Mouse (Mus musculus): ENCODE data around the gene Tmem178b. TPM values are rescaled to one million over a fixed set of nuclear protein-coding genes. Genes with fewer than 3 reads are reported as not detected.

Tmem178b gene
- polyA plus RNA-seq, 1 experiment from 2014 or later, result 0.05 TPM

DNA sequence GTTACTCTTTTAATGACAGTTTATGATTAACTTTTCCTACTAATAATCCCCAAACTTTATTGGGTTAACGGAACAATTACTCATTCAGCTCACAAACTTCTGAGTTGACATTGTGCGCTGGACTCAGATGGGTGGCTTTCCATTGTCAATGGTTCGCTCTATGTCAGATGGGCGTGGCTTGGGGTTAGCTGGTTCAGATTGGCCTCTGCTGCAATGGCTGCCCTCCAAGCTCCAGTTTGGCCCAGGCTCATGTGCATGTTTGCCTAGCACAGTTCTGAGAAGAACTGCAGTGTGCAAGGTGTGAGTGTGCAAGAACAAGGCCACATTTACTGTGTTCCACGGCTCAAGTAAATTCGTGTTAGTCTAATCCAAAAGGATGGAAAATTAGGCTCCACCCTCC is 255.6 kb downstream of the Tmem178b start:
- ATAC-seq (ENCODE audit: insufficient number of reproducible peaks, low FRiP score), result no peak
- Histone ChIP-seq H3K4me2 (no peak overlapping the region), H3K4me3 (no peak overlapping the region), H3K9ac (no peak overlapping the region), H3K27ac (ENCODE audit: poor library complexity, severe bottlenecking) (no peak overlapping the region), H3K9me3 (replicated peaks) (no peaks in the 10 kb centered on the region), H3K27me3 (replicated peaks) (no peaks in the 10 kb centered on the region), H3K36me3 (no peaks in the 10 kb centered on the region), H3K4me1 (replicated peaks) (no peaks in the 10 kb centered on the region)
- WGBS, result 77% methylated on average over 6 of the region's 6 CpGs

DNA sequence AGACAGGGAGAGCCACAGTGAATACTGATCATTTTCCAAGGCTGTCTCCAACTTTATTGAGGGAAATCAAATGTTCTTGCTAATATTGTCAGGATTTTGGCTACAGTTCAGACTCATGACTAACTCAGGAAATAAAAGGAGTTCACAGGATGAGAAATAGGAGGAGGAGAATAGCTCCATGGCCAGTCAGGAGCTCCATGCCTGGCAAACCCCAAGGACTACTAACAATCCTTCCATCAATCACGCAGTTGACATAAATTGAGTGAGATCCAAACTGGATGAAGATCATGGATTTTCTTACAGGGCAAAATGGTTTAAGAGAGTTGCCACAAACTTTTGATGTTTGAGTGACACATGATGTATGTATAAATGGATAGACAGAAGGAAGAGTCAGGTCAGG is 258.9 kb downstream of the Tmem178b start:
- no peak for ATAC-seq (ENCODE audit: insufficient number of reproducible peaks, low FRiP score)

DNA sequence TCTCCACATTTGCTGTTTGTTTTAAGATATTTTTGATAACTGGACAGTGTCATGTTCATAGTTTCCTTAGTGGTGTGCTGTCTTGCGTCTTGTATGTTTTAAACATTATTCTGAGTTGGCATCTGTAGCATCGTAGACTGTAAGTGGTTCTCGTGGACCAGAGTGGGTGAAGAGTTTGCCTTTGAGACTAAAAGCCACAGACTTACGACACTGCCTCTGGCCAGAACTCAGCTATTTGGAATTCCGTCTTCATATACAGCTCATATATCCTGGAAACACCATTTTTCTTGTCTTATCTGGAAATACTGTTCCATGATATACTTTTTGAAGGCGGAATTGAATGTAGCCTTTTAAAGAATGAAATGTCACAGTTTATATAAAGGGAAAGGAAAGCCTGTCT is 260.4 kb downstream of the Tmem178b start:
- H3K9me3 ChIP-seq (replicated peaks), result no peaks in the 10 kb centered on the region
- 63% methylated on average over 6 of the region's 6 CpGs for WGBS
- H3K27ac ChIP-seq (ENCODE audit: poor library complexity, severe bottlenecking), result no peak overlapping the region
- no peaks in the 10 kb centered on the region for H3K36me3 ChIP-seq
- no peaks in the 10 kb centered on the region for H3K27me3 ChIP-seq (replicated peaks)
- no peak for ATAC-seq (ENCODE audit: insufficient number of reproducible peaks, low FRiP score)
- H3K4me1 ChIP-seq (replicated peaks), result no peaks in the 10 kb centered on the region
- no peak overlapping the region for H3K4me3 ChIP-seq
- H3K4me2 ChIP-seq, result no peak overlapping the region
- H3K9ac ChIP-seq, result no peak overlapping the region

More for the DNA sequence above, 258.9 kb downstream of the Tmem178b start:
- H3K4me3 ChIP-seq, result no peak overlapping the region
- H3K4me2 ChIP-seq, result no peak overlapping the region
- H3K9me3 ChIP-seq (replicated peaks), result no peaks in the 10 kb centered on the region
- H3K36me3 ChIP-seq, result no peaks in the 10 kb centered on the region
- no peaks in the 10 kb centered on the region for H3K4me1 ChIP-seq (replicated peaks)
- H3K27me3 ChIP-seq (replicated peaks), result no peaks in the 10 kb centered on the region
- H3K9ac ChIP-seq, result no peak overlapping the region
- WGBS, result 86% methylated on average over 1 of the region's 1 CpGs
- no peak overlapping the region for H3K27ac ChIP-seq (ENCODE audit: poor library complexity, severe bottlenecking)

DNA sequence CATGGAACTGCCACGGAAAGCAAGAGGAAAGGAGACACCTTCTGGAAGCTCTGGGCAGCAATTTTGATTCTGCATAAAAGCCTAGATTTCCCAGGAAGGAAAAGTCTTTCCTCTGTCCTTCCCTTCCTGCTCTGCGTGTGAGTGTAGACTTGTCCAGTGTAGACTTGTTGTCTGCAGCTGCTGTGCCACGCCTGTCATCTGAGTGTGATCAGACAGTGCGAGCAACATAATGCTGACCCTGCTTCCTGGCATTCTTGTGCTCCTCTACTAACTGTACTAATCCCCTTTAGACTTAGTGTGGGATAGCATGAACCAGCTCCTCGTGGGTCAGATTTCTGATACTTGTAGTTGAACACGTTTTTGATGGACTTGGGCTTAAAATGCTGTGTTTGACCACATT is 262.6 kb downstream of the Tmem178b start:
- no peaks in the 10 kb centered on the region for H3K36me3 ChIP-seq
- no peaks in the 10 kb centered on the region for H3K9me3 ChIP-seq (replicated peaks)
- no peak overlapping the region for H3K4me3 ChIP-seq
- H3K4me1 ChIP-seq (replicated peaks), result no peaks in the 10 kb centered on the region
- no peak overlapping the region for H3K9ac ChIP-seq
- no peak overlapping the region for H3K27ac ChIP-seq (ENCODE audit: poor library complexity, severe bottlenecking)
- H3K4me2 ChIP-seq, result no peak overlapping the region
- 60% methylated on average over 6 of the region's 6 CpGs for WGBS
- H3K27me3 ChIP-seq (replicated peaks), result no peaks in the 10 kb centered on the region
- no peak for ATAC-seq (ENCODE audit: insufficient number of reproducible peaks, low FRiP score)

DNA sequence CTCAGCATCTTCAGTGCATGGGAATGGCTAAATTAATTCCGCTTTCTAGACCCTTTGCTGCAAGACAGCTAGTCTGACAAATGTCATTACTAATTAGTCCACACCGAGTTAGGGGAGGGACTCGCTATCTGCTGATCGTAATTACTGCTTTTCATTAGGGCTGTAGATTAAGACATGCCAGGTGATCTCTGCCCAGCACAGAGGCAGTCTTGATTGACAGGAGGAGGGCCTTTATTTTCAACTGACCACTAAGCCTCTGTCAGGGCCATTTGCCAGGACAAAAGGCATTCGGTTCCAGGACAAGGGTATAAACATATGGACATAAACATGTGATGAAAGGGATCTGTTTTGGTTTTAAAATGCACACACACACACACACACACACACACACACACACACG is 264.3 kb downstream of the Tmem178b start:
- Histone ChIP-seq H3K4me1 (replicated peaks) (no peaks in the 10 kb centered on the region), H3K4me2 (no peak overlapping the region), H3K36me3 (no peaks in the 10 kb centered on the region), H3K9me3 (replicated peaks) (no peaks in the 10 kb centered on the region), H3K4me3 (no peak overlapping the region), H3K9ac (no peak overlapping the region), H3K27me3 (replicated peaks) (no peaks in the 10 kb centered on the region), H3K27ac (ENCODE audit: poor library complexity, severe bottlenecking) (no peak overlapping the region)
- WGBS, result 62% methylated on average over 6 of the region's 6 CpGs
- ATAC-seq (ENCODE audit: insufficient number of reproducible peaks, low FRiP score), result no peak

DNA sequence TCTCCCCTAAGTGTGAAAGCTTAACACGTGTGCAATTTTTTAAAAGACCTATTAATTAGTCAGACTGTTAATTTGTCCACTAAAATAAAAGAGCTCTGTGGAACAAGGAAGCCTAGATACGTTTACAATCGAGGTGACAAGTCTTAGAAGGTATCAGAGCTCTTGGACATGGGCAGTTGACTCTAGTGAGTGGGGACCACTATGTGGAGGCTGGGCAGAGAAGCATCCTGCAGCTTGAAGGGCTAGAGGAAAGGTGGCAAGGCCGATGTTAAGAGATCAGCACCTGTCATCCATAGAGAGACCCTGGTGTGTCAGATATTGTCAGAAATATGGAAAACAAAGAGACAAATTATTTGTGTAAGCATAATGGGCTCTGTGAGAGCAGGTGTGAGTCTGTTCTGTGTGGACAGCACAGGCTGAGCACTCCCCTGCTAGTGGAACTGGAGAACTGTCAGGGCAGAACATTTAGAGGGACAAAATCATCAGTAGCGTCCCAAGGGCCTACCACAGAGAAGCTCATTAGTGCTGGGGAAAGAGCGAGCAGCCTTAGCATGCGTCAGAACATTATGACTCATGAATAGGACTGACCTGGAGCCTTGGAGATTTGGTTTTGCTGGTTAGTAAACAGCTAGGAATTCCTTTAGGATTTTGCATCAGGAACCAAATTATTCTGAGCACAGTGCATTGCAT is 264.9 kb downstream of the Tmem178b start:
- Histone ChIP-seq H3K27ac (ENCODE audit: poor library complexity, severe bottlenecking) (no peak overlapping the region), H3K9me3 (replicated peaks) (no peaks in the 10 kb centered on the region), H3K27me3 (replicated peaks) (no peaks in the 10 kb centered on the region), H3K36me3 (no peaks in the 10 kb centered on the region), H3K4me3 (no peak overlapping the region), H3K4me1 (replicated peaks) (no peaks in the 10 kb centered on the region), H3K4me2 (no peak overlapping the region), H3K9ac (no peak overlapping the region)
- WGBS, result 81% methylated on average over 7 of the region's 7 CpGs
- no peak for ATAC-seq (ENCODE audit: insufficient number of reproducible peaks, low FRiP score)

DNA sequence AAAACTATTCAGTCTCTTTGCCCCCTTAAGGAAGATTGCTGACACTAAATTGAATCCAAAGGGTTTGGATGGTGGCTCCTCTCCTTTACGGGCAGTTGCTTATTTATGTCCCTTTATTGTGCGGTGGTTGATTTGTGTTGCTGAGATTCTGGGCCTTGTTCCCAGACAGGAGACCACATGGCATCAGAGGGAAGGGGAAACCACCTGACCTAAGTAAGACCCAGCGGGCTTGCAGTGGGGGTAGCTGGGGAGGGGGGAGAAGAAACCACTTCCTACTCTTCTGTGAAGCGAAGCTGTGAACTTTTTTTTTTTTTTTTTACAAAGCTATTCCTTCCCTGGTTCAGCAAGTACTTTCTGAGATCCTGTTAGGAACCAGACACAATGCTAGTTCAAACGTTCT is 269.5 kb downstream of the Tmem178b start:
- Histone ChIP-seq H3K9ac (no peak overlapping the region), H3K4me3 (no peak overlapping the region), H3K27me3 (replicated peaks) (no peaks in the 10 kb centered on the region), H3K4me2 (no peak overlapping the region), H3K4me1 (replicated peaks) (no peaks in the 10 kb centered on the region), H3K36me3 (no peaks in the 10 kb centered on the region), H3K27ac (ENCODE audit: poor library complexity, severe bottlenecking) (no peak overlapping the region), H3K9me3 (replicated peaks) (no peaks in the 10 kb centered on the region)
- ATAC-seq (ENCODE audit: insufficient number of reproducible peaks, low FRiP score), result no peak
- 42% methylated on average over 5 of the region's 5 CpGs for WGBS

DNA sequence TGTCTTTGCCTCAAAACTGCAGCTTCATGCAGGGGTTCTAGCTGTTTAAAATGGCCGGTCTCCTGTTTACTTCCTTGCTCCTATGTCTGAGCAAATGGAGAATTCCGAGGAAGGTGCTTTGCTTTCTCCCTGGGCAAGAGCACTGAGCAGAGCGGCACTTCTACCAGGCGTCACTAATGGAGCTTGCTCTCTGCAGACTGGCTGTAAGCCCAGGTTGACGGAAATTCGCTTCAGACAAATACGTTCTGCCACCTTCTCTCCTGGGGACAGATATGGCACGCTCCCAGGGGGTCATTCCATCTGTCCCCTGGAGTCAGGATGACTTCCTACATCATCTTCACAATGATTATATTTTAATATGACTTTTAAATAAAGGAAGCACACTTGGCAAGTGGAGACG is 271.3 kb downstream of the Tmem178b start:
- Histone ChIP-seq H3K4me3 (no peak overlapping the region), H3K27ac (ENCODE audit: poor library complexity, severe bottlenecking) (no peak overlapping the region), H3K36me3 (no peaks in the 10 kb centered on the region), H3K4me2 (no peak overlapping the region), H3K27me3 (replicated peaks) (no peaks in the 10 kb centered on the region), H3K9me3 (replicated peaks) (no peaks in the 10 kb centered on the region), H3K4me1 (replicated peaks) (no peaks in the 10 kb centered on the region), H3K9ac (no peak overlapping the region)
- no peak for ATAC-seq (ENCODE audit: insufficient number of reproducible peaks, low FRiP score)
- 61% methylated on average over 9 of the region's 9 CpGs for WGBS

DNA sequence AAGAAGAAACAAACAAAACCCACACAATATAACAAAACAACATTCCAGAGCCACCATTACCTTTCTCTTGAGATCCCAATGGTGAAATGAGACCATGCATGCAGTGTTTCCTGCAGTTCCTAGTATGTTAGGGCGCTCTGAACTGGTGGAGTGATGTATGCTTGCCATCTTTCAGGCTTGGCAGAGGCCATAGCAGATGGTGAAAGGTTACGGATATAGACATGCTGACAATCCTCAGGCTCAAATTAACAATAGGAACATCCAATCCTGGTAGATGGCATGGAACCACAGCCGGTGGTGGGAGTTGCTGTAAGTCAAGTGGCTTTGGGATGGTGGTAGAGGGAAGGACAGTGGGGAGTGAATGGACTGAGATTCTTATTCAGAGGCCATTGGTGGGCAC is 272.5 kb downstream of the Tmem178b start:
- no peak overlapping the region for H3K9ac ChIP-seq

DNA sequence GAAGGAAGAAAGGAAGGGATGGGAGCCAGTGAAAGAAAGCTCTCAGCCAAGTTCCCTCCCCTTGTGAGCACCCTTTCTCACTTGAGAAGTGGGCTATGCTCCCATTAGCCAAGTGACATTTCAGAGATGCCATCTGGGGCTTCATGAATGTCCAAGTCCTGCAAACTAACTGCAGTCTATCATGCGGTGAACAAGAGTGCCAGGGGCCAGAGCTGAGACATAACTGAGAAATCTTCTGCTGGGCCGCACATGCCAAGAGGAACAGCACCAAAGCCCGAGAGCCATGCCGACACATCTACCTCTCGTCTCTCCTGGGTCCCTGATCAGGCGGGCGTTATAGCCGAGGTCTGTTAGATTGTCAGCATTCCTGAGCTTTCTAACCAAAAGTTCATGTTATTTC is 279.2 kb downstream of the Tmem178b start:
- 90% methylated on average over 8 of the region's 8 CpGs for WGBS
- Histone ChIP-seq H3K9me3 (replicated peaks) (no peaks in the 10 kb centered on the region), H3K9ac (no peak overlapping the region), H3K27me3 (replicated peaks) (no peaks in the 10 kb centered on the region), H3K36me3 (no peaks in the 10 kb centered on the region), H3K27ac (ENCODE audit: poor library complexity, severe bottlenecking) (no peak overlapping the region), H3K4me3 (no peak overlapping the region), H3K4me1 (replicated peaks) (no peaks in the 10 kb centered on the region), H3K4me2 (no peak overlapping the region)
- no peak for ATAC-seq (ENCODE audit: insufficient number of reproducible peaks, low FRiP score)

More for the DNA sequence above, 272.5 kb downstream of the Tmem178b start:
- Histone ChIP-seq H3K36me3 (no peaks in the 10 kb centered on the region), H3K4me2 (no peak overlapping the region), H3K27me3 (replicated peaks) (no peaks in the 10 kb centered on the region), H3K4me1 (replicated peaks) (no peaks in the 10 kb centered on the region), H3K27ac (ENCODE audit: poor library complexity, severe bottlenecking) (no peak overlapping the region), H3K4me3 (no peak overlapping the region), H3K9me3 (replicated peaks) (no peaks in the 10 kb centered on the region)
- 83% methylated on average over 3 of the region's 3 CpGs for WGBS
- ATAC-seq (ENCODE audit: insufficient number of reproducible peaks, low FRiP score), result no peak

DNA sequence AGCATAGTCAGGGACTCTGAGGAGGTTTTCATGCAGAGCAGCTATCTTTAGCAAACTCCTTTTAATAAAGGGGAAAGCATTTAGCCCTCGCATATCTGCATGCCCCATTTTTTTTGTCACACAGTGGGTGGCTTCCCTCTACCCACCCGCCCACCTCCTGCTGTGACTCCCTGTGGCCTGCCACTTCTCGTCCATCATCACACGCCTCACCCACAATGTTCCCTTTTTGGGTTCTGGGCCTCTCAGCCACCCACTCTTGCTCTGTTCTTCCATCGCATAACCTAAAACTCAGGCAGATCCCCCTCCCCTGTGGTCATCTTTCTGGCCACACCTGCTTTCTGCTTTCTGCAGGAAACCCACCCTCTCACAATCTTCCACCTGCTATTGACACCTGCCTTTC is 288.3 kb downstream of the Tmem178b start:
- Histone ChIP-seq H3K9me3 (replicated peaks) (no peaks in the 10 kb centered on the region), H3K9ac (no peak overlapping the region), H3K36me3 (no peaks in the 10 kb centered on the region), H3K4me2 (no peak overlapping the region), H3K27me3 (replicated peaks) (no peaks in the 10 kb centered on the region), H3K4me1 (replicated peaks) (no peaks in the 10 kb centered on the region), H3K27ac (ENCODE audit: poor library complexity, severe bottlenecking) (no peak overlapping the region), H3K4me3 (no peak overlapping the region)
- WGBS, result 68% methylated on average over 5 of the region's 5 CpGs
- ATAC-seq (ENCODE audit: insufficient number of reproducible peaks, low FRiP score), result no peak

DNA sequence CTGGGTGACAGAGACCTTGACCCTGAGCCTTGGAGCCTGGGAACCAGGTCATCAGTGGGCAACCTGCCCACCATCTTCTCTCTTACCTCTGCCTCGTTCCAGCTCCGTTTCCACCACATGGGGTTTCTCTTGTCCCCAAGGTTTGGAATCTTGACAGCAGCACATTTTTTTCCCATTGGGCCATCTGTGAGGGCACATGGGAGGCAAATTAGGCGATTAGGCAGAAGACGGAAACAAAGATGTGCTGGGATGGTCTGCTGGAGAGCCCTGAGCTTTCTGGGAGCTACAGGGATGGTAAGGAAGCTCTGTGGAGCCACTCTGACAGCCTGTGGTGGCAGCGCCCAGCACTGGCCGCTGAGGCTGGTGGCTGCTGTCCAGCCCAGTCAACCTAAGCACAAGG is 300.5 kb downstream of the Tmem178b start:
- Histone ChIP-seq H3K4me3 (no peak overlapping the region), H3K27me3 (replicated peaks) (0 out of 2 replicates have a peak, but pooled peaks cover 12% of the 10 kb centered on the region), H3K36me3 (no peaks in the 10 kb centered on the region), H3K9ac (no peak overlapping the region), H3K9me3 (replicated peaks) (no peaks in the 10 kb centered on the region), H3K4me1 (replicated peaks) (no peaks in the 10 kb centered on the region), H3K27ac (ENCODE audit: poor library complexity, severe bottlenecking) (no peak overlapping the region), H3K4me2 (no peak overlapping the region)
- 60% methylated on average over 6 of the region's 6 CpGs for WGBS
- no peak for ATAC-seq (ENCODE audit: insufficient number of reproducible peaks, low FRiP score)
